Mouse (Mus musculus): ENCODE data around the gene Tmem120b.

DNA sequence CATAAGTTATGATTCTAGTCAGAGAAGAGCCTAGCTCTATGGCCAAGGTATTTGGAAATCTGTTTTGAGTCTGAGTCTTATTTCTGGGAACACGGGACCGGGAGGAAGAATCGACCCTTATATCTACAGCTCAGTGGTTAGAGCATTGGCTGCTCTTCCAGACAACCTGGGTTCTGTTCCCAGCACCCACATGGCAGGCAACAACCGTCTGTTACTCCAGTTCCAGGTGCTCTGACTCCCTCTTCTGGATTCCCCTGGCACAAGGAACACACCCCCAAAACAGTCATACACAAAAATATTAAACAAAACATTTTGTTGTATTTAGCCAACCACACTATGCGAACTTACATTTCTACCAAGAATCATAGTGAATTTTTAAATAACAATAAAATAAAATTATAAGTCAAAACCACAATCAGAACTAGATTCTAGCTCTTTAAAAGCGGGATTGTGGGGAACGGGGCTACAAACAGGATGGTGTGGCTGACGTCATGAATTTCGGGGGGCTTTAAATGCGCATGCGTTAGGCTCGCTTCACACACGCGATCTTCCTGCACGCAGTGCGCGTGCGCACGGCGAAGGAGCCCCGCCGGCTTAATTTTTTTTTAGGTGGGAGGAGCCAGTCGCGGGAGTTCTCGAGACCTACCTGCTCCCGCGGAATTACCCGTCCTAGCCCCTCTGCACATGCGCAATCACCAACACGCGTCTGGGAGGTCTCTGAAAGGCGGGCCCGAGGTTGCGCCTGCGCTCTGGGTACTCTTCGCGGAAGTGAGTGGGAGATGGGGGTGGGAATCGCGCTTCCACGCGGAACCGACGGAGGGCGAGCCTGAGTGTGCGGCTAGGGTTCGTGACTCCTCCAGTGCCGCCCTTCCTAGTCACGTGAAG, 10.6 kb upstream of the Tmem120b start:
- TF ChIP-seq CTCF (IDR thresholded peaks at IDR 0.05; ENCODE audit: insufficient read depth, low read depth, low read length) (no peak), POLR2A (IDR thresholded peaks at IDR 0.05; ENCODE audit: insufficient read depth, low read depth, low read length) (peak; percentile 62; the same call in 1 of the 2 replicates)

Data from olfactory bulb, adult 2 months (tissue).